Mouse (Mus musculus): ENCODE measurements around the gene Tnrc6c. TPM values are rescaled to one million over a fixed set of nuclear protein-coding genes. Genes with fewer than 3 reads are reported as not detected.

Gene Tnrc6c
- polyA plus RNA-seq, 1 experiment: 14.9 TPM

- Histone ChIP-seq H3K4me1 (ENCODE audit: control insufficient read depth, insufficient read depth, low read length) (no peaks in the 10 kb centered on the region), H3K27ac (ENCODE audit: insufficient read depth, low read depth, low read length) (no peak overlapping the region), H3K36me3 (ENCODE audit: control insufficient read depth, insufficient read depth, low read length) (no peaks in the 10 kb centered on the region), H3K4me3 (ENCODE audit: insufficient read depth, low read depth, low read length) (no peak overlapping the region), H3K27me3 (replicated peaks; ENCODE audit: control insufficient read depth, insufficient read depth, low read length) (no peaks in the 10 kb centered on the region)
- DNase-seq: no peak
- WGBS: 62% methylated on average over 5 of the region's 5 CpGs
- no peak for TF ChIP-seq CTCF (conservative IDR thresholded peaks at IDR 0.05; ENCODE audit: insufficient read depth, insufficient read length, low read depth, low read length)
- TF ChIP-seq POLR2A (IDR thresholded peaks at IDR 0.05; ENCODE audit: low read depth, low read length): no peak
Observed at GRCm38 (mm10) chr11:117627060-117627562, 27.0 kb upstream of the Tnrc6c start.

GRCm38 (mm10) chr11:117627746-117628311, 26.3 kb upstream of the Tnrc6c start:
- TF ChIP-seq POLR2A (IDR thresholded peaks at IDR 0.05; ENCODE audit: low read depth, low read length): no peak
- no peak for TF ChIP-seq CTCF (conservative IDR thresholded peaks at IDR 0.05; ENCODE audit: insufficient read depth, insufficient read length, low read depth, low read length)
- Histone ChIP-seq H3K27me3 (replicated peaks; ENCODE audit: control insufficient read depth, insufficient read depth, low read length) (no peaks in the 10 kb centered on the region), H3K4me3 (ENCODE audit: insufficient read depth, low read depth, low read length) (no peak overlapping the region), H3K27ac (ENCODE audit: insufficient read depth, low read depth, low read length) (no peak overlapping the region), H3K36me3 (ENCODE audit: control insufficient read depth, insufficient read depth, low read length) (no peaks in the 10 kb centered on the region), H3K4me1 (ENCODE audit: control insufficient read depth, insufficient read depth, low read length) (no peaks in the 10 kb centered on the region)
- DNase-seq: no peak
- WGBS: 53% methylated on average over 9 of the region's 9 CpGs

- Histone ChIP-seq H3K27me3 (replicated peaks; ENCODE audit: control insufficient read depth, insufficient read depth, low read length) (no peaks in the 10 kb centered on the region), H3K36me3 (ENCODE audit: control insufficient read depth, insufficient read depth, low read length) (no peaks in the 10 kb centered on the region), H3K27ac (ENCODE audit: insufficient read depth, low read depth, low read length) (no peak overlapping the region), H3K4me1 (ENCODE audit: control insufficient read depth, insufficient read depth, low read length) (no peaks in the 10 kb centered on the region), H3K4me3 (ENCODE audit: insufficient read depth, low read depth, low read length) (no peak overlapping the region)
- WGBS: 40% methylated on average over 9 of the region's 9 CpGs
- TF ChIP-seq CTCF (conservative IDR thresholded peaks at IDR 0.05; ENCODE audit: insufficient read depth, insufficient read length, low read depth, low read length): no peak
- TF ChIP-seq POLR2A (IDR thresholded peaks at IDR 0.05; ENCODE audit: low read depth, low read length): no peak
- DNase-seq: no peak
Observed at GRCm38 (mm10) chr11:117628312-117628779, 25.7 kb upstream of the Tnrc6c start.

GRCm38 (mm10) chr11:117629865-117630264, 24.2 kb upstream of the Tnrc6c start:
- Histone ChIP-seq H3K4me3 (ENCODE audit: insufficient read depth, low read depth, low read length) (no peak overlapping the region), H3K27me3 (replicated peaks; ENCODE audit: control insufficient read depth, insufficient read depth, low read length) (no peaks in the 10 kb centered on the region), H3K4me1 (ENCODE audit: control insufficient read depth, insufficient read depth, low read length) (no peaks in the 10 kb centered on the region), H3K36me3 (ENCODE audit: control insufficient read depth, insufficient read depth, low read length) (no peaks in the 10 kb centered on the region), H3K27ac (ENCODE audit: insufficient read depth, low read depth, low read length) (no peak overlapping the region)
- TF ChIP-seq CTCF (conservative IDR thresholded peaks at IDR 0.05; ENCODE audit: insufficient read depth, insufficient read length, low read depth, low read length) (no peak), POLR2A (IDR thresholded peaks at IDR 0.05; ENCODE audit: low read depth, low read length) (no peak)
- WGBS: 91% methylated on average over 2 of the region's 2 CpGs
- DNase-seq: no peak

GRCm38 (mm10) chr11:117630868-117631565, 23.1 kb upstream of the Tnrc6c start:
- TF ChIP-seq POLR2A (IDR thresholded peaks at IDR 0.05; ENCODE audit: low read depth, low read length): no peak
- no peak for TF ChIP-seq CTCF (conservative IDR thresholded peaks at IDR 0.05; ENCODE audit: insufficient read depth, insufficient read length, low read depth, low read length)
- Histone ChIP-seq H3K36me3 (ENCODE audit: control insufficient read depth, insufficient read depth, low read length) (no peaks in the 10 kb centered on the region), H3K27me3 (replicated peaks; ENCODE audit: control insufficient read depth, insufficient read depth, low read length) (no peaks in the 10 kb centered on the region), H3K4me3 (ENCODE audit: insufficient read depth, low read depth, low read length) (no peak overlapping the region), H3K27ac (ENCODE audit: insufficient read depth, low read depth, low read length) (no peak overlapping the region), H3K4me1 (ENCODE audit: control insufficient read depth, insufficient read depth, low read length) (no peaks in the 10 kb centered on the region)
- DNase-seq: no peak
- 94% methylated on average over 10 of the region's 11 CpGs for WGBS

- DNase-seq: no peak
- no peak for TF ChIP-seq CTCF (conservative IDR thresholded peaks at IDR 0.05; ENCODE audit: insufficient read depth, insufficient read length, low read depth, low read length)
- TF ChIP-seq POLR2A (IDR thresholded peaks at IDR 0.05; ENCODE audit: low read depth, low read length): no peak
- Histone ChIP-seq H3K4me3 (ENCODE audit: insufficient read depth, low read depth, low read length) (no peak overlapping the region), H3K36me3 (ENCODE audit: control insufficient read depth, insufficient read depth, low read length) (no peaks in the 10 kb centered on the region), H3K4me1 (ENCODE audit: control insufficient read depth, insufficient read depth, low read length) (no peaks in the 10 kb centered on the region), H3K27me3 (replicated peaks; ENCODE audit: control insufficient read depth, insufficient read depth, low read length) (no peaks in the 10 kb centered on the region), H3K27ac (ENCODE audit: insufficient read depth, low read depth, low read length) (no peak overlapping the region)
- 94% methylated on average over 3 of the region's 3 CpGs for WGBS
Observed at GRCm38 (mm10) chr11:117633310-117633709, 20.8 kb upstream of the Tnrc6c start.

GRCm38 (mm10) chr11:117638386-117638785, 15.7 kb upstream of the Tnrc6c start:
- TF ChIP-seq CTCF (conservative IDR thresholded peaks at IDR 0.05; ENCODE audit: insufficient read depth, insufficient read length, low read depth, low read length): no peak
- TF ChIP-seq POLR2A (IDR thresholded peaks at IDR 0.05; ENCODE audit: low read depth, low read length): no peak
- no peak overlapping the region for H3K27ac ChIP-seq (ENCODE audit: insufficient read depth, low read depth, low read length)
- H3K36me3 ChIP-seq (ENCODE audit: control insufficient read depth, insufficient read depth, low read length): no peaks in the 10 kb centered on the region
- no peaks in the 10 kb centered on the region for H3K27me3 ChIP-seq (replicated peaks; ENCODE audit: control insufficient read depth, insufficient read depth, low read length)
- WGBS: 66% methylated on average over 7 of the region's 7 CpGs
- DNase-seq: no peak
- H3K4me1 ChIP-seq (ENCODE audit: control insufficient read depth, insufficient read depth, low read length): no peaks in the 10 kb centered on the region
- no peak overlapping the region for H3K4me3 ChIP-seq (ENCODE audit: insufficient read depth, low read depth, low read length)

Data from kidney, adult 2 months (tissue).